Mouse (Mus musculus): Measurements from ENCODE around the gene Gpha2. TPM values are rescaled to one million over a fixed set of nuclear protein-coding genes. Genes with fewer than 3 reads are reported as not detected.

The Gpha2 gene
- not detected for total RNA-seq (2021)
- long read RNA-seq, experiment 1 = 0 reads
- long read RNA-seq, experiment 2 = 0 reads

- intact Hi-C loops (cut with DNase I) = no loop called here
- no peak within 1 kb of the TSS for H3K4me3 ChIP-seq
- H3K27ac ChIP-seq = no peak within 1 kb of the TSS
- no peak for DNase-seq (ENCODE audit: extremely low spot score in 1 of 2, low spot score in 2 of 2)
- TF ChIP-seq CTCF (IDR thresholded peaks at IDR 0.05) = no peak
Measured at GRCm38 (mm10) chr19:6226135-6226534, at the start of gene Gpha2. Gpha2 (plus strand) TSS chr19:6226380.

GRCm38 (mm10) chr19:6178775-6179174 lies 47.4 kb upstream of the Gpha2 start:
- no peak overlapping the region for H3K27ac ChIP-seq

GRCm38 (mm10) chr19:6181629-6182028 lies 44.6 kb upstream of the Gpha2 start:
- Histone ChIP-seq H3K4me3 (no peak overlapping the region), H3K27ac (no peak overlapping the region)
- TF ChIP-seq CTCF (IDR thresholded peaks at IDR 0.05) = no peak
- intact Hi-C loops (cut with DNase I) = no loop called here
- DNase-seq (ENCODE audit: extremely low spot score in 1 of 2, low spot score in 2 of 2) = no peak

More at GRCm38 (mm10) chr19:6178775-6179174, 47.4 kb upstream of the Gpha2 start:
- no peak overlapping the region for H3K4me3 ChIP-seq
- no peak for TF ChIP-seq CTCF (IDR thresholded peaks at IDR 0.05)
- DNase-seq (ENCODE audit: extremely low spot score in 1 of 2, low spot score in 2 of 2) = no peak
- intact Hi-C loops (cut with DNase I) = no loop called here

- Histone ChIP-seq H3K4me3 (no peak overlapping the region), H3K27ac (no peak overlapping the region; the same call in 1 of the 2 replicates)
- TF ChIP-seq CTCF (IDR thresholded peaks at IDR 0.05) = no peak
- no peak for DNase-seq (ENCODE audit: extremely low spot score in 1 of 2, low spot score in 2 of 2)
- intact Hi-C loops (cut with DNase I) = no loop called here
Measured at GRCm38 (mm10) chr19:6182534-6182933, 43.6 kb upstream of the Gpha2 start.

- no peak for TF ChIP-seq CTCF (IDR thresholded peaks at IDR 0.05)
- DNase-seq (ENCODE audit: extremely low spot score in 1 of 2, low spot score in 2 of 2) = no peak
- no peak within 1 kb of the TSS for H3K4me3 ChIP-seq
- no peak within 1 kb of the TSS for H3K27ac ChIP-seq
- intact Hi-C loops (cut with DNase I) = no loop called here
Measured at GRCm38 (mm10) chr19:6184131-6184530, 42.0 kb upstream of the Gpha2 start, which contains the start of gene Majin. Majin (plus strand) TSS chr19:6184388.

- no peak for TF ChIP-seq CTCF (IDR thresholded peaks at IDR 0.05)
Measured at GRCm38 (mm10) chr19:6204265-6204664, 21.9 kb upstream of the Gpha2 start.

GRCm38 (mm10) chr19:6206716-6207115 lies 19.5 kb upstream of the Gpha2 start:
- TF ChIP-seq CTCF (IDR thresholded peaks at IDR 0.05) = no peak
- Histone ChIP-seq H3K4me3 (no peak overlapping the region), H3K27ac (no peak overlapping the region)
- DNase-seq (ENCODE audit: extremely low spot score in 1 of 2, low spot score in 2 of 2) = no peak
- intact Hi-C loops (cut with DNase I) = no loop called here

More at GRCm38 (mm10) chr19:6204265-6204664, 21.9 kb upstream of the Gpha2 start:
- intact Hi-C loops (cut with DNase I) = no loop called here
- Histone ChIP-seq H3K27ac (no peak overlapping the region), H3K4me3 (no peak overlapping the region)
- DNase-seq (ENCODE audit: extremely low spot score in 1 of 2, low spot score in 2 of 2) = no peak

GRCm38 (mm10) chr19:6216046-6216705 lies 10.0 kb upstream of the Gpha2 start:
- DNase-seq (ENCODE audit: extremely low spot score in 1 of 2, low spot score in 2 of 2) = no peak
- Histone ChIP-seq H3K27ac (no peak overlapping the region), H3K4me3 (no peak overlapping the region)
- intact Hi-C loops (cut with DNase I) = loop anchor here (5.0 kb wide), 1 partner anchor 54 kb away; no protein-coding TSS in a partner anchor
- no peak for TF ChIP-seq CTCF (IDR thresholded peaks at IDR 0.05)

GRCm38 (mm10) chr19:6218606-6219005 lies 7.6 kb upstream of the Gpha2 start:
- H3K27ac ChIP-seq = no peak overlapping the region
- intact Hi-C loops (cut with DNase I) = loop anchor here (5.0 kb wide), 1 partner anchor 56 kb away; no protein-coding TSS in a partner anchor
- DNase-seq (ENCODE audit: extremely low spot score in 1 of 2, low spot score in 2 of 2) = no peak
- TF ChIP-seq CTCF (IDR thresholded peaks at IDR 0.05) = no peak
- no peak overlapping the region for H3K4me3 ChIP-seq

- Histone ChIP-seq H3K4me3 (no peak overlapping the region), H3K27ac (no peak overlapping the region)
- TF ChIP-seq CTCF (IDR thresholded peaks at IDR 0.05) = no peak
- intact Hi-C loops (cut with DNase I) = no loop called here
- no peak for DNase-seq (ENCODE audit: extremely low spot score in 1 of 2, low spot score in 2 of 2)
Measured at GRCm38 (mm10) chr19:6226763-6227162, 583 bp downstream of the Gpha2 start.

- no peak for DNase-seq (ENCODE audit: extremely low spot score in 1 of 2, low spot score in 2 of 2)
- intact Hi-C loops (cut with DNase I) = no loop called here
- no peak overlapping the region for H3K4me3 ChIP-seq
- H3K27ac ChIP-seq = no peak overlapping the region
- TF ChIP-seq CTCF (IDR thresholded peaks at IDR 0.05) = no peak
Measured at GRCm38 (mm10) chr19:6227864-6228263, 1.7 kb downstream of the Gpha2 start.

GRCm38 (mm10) chr19:6230411-6230810 lies 4.2 kb downstream of the Gpha2 start:
- intact Hi-C loops (cut with DNase I) = no loop called here
- Histone ChIP-seq H3K27ac (no peak overlapping the region), H3K4me3 (no peak overlapping the region)
- DNase-seq (ENCODE audit: extremely low spot score in 1 of 2, low spot score in 2 of 2) = no peak
- no peak for TF ChIP-seq CTCF (IDR thresholded peaks at IDR 0.05)

- H3K4me3 ChIP-seq = no peak overlapping the region
- DNase-seq (ENCODE audit: extremely low spot score in 1 of 2, low spot score in 2 of 2) = no peak
- intact Hi-C loops (cut with DNase I) = no loop called here
- TF ChIP-seq CTCF (IDR thresholded peaks at IDR 0.05) = no peak
- H3K27ac ChIP-seq = no peak overlapping the region
Measured at GRCm38 (mm10) chr19:6231036-6231435, 4.9 kb downstream of the Gpha2 start.
